Mouse (Mus musculus) liver (tissue): ENCODE data around the gene Hipk2.

Source experiments
- DNase-seq: peaks from one replicate; pipeline ENCODE4 v3.0.0-alpha.2; 2020; ENCODE audit warnings: mixed read lengths

Gene Hipk2

GRCm38 (mm10) chr6:38743351-38743750 is 132.6 kb downstream of the Hipk2 start:
- DNase-seq = no peak

DNA sequence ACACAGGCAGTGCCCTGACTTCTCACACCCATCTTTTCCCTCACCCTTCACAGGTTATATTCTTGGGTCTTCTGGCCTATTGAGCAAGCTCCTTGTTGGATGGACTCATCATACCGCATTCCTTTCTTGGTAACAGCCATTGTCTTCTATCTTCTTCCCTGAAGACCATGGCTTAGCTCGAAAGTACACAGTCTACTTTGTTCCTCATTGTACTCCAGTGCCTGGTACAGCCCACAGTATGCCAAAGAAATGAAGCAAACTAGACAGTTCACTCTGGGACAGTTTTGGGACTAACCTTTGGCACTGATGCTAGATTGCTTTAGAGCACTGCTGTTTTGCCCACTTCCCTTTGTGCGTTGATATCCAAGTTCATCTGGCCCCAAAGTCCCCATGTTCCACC is 133.5 kb downstream of the Hipk2 start:
- DNase-seq = no peak

- no peak for DNase-seq
Measured at GRCm38 (mm10) chr6:38741024-38741423, 134.9 kb downstream of the Hipk2 start.

- DNase-seq = peak; percentile 34
Measured at GRCm38 (mm10) chr6:38739266-38739665, 136.7 kb downstream of the Hipk2 start.

GRCm38 (mm10) chr6:38737763-38738162 is 138.2 kb downstream of the Hipk2 start:
- no peak for DNase-seq

- peak; percentile 82 for DNase-seq
Measured at GRCm38 (mm10) chr6:38736240-38736639, 139.7 kb downstream of the Hipk2 start.

GRCm38 (mm10) chr6:38732681-38733080 is 143.3 kb downstream of the Hipk2 start:
- no peak for DNase-seq

- DNase-seq = no peak
Measured at GRCm38 (mm10) chr6:38730169-38731146, 145.5 kb downstream of the Hipk2 start.

DNA sequence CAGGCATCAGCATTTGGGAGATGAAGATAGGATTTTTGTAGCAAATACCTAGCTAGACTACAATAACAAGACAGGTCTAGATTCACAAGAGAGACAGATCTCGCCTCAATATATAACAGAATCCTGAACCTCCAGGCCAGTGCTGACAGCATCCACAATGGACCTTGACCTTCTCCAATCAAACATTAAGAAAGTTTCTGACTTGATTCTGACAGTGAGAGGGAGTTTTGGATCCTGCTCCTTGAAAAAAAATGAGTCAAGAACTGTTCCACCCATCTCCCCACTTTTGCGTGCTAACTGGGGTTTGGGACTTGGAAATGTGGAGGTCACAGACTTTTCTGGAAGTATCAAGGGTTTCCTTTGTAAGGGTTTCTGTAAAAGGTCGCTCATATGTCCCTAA is 150.4 kb downstream of the Hipk2 start:
- DNase-seq = no peak

GRCm38 (mm10) chr6:38721361-38721760 is 154.6 kb downstream of the Hipk2 start:
- DNase-seq = no peak

- no peak for DNase-seq
Measured at GRCm38 (mm10) chr6:38719229-38719628, 156.7 kb downstream of the Hipk2 start.

GRCm38 (mm10) chr6:38718625-38719024 is 157.3 kb downstream of the Hipk2 start:
- no peak for DNase-seq

DNA sequence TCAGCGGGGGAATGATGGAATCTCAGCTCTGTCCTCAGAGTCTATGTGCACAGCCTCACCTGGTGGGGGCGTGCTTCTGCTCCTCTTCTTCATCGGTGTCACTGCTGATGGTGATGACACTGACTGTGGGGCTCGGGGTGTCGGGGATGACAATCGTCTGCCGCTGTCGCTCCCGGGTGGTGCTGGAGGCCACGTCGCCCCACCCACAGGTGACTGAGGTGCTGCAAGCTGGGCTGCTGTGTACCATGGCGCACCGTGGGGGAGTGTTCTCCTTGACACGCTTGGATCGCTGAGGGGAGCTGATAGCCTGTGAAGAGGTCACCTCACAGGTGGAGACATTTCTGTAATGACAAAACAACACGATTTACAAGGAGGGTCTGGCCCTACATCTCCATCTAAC is 160.1 kb downstream of the Hipk2 start:
- DNase-seq = no peak

GRCm38 (mm10) chr6:38713957-38714898 is 161.7 kb downstream of the Hipk2 start:
- no peak for DNase-seq

DNA sequence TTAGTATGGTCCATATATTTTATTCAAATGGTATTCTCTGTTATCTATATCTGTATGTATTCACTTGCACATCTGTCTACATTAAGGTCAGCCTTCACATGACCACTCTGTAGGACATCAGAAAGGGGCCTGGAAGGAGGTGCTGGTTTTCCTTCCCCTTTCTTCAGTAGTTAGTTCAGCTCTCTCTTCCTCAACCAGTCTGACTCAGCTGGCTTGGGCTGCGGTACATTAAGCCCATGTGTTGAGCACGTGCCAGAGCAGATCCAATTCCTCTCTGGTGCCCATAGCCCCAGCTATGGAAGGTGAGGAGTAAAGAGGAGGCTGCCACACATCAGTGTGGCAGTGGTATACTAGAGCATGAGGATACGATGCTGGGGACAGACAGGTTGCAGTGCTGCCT is 165.5 kb downstream of the Hipk2 start:
- DNase-seq = no peak

DNA sequence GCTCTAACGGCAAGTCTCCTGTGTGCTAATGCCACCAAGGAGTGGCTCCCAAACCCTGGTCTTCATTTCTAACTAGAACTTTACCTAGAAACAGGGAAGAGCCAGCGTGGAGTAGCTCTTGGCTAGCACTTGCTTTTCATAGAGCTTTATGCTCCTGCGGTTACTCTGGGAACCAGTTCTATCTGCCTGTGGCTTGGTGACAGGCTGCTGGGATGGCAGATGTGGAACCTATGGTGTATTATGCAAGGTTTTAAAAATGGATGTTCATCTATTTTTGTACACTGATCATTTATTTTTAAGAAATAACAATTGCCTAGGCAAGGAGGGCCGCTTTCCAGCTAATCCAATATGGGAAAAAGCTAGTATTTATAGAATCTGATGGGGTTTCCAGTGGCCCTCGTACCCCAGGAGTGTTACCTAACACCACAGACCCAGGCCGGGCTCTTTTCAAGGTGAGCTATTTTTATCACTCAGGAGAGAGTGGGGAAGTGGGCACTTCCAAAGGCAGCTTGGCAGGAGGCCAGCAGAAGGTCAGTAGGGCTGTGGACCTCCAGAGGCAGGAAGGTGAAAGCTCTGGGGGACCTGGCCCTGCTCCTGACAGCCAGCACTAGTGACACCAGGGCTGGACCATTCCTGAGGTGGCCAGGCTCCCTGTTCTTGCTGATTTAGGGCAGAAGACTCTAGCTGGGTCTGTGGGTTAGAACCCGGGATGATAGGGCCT is 171.5 kb downstream of the Hipk2 start:
- DNase-seq = peak; percentile 40

DNA sequence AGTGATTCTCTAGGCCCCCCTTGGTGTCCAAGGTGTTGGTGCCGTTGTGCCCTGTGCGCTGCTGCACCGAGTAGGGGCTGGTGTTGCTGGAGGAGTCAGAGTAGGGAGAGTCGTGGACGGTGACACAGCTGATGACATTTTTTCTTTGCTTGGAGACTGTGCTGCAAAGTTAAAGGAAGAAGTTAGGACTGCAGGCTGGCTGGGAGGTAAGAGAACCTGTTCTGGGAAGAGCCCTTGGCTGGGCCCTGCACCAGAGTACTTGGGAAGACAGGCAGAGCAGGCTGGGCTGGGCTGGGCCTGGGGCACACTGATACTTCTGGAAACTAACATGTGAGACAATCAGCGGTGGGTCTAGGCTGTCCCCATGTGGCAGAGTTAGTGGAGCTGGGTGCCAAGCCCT is 172.4 kb downstream of the Hipk2 start:
- no peak for DNase-seq

DNA sequence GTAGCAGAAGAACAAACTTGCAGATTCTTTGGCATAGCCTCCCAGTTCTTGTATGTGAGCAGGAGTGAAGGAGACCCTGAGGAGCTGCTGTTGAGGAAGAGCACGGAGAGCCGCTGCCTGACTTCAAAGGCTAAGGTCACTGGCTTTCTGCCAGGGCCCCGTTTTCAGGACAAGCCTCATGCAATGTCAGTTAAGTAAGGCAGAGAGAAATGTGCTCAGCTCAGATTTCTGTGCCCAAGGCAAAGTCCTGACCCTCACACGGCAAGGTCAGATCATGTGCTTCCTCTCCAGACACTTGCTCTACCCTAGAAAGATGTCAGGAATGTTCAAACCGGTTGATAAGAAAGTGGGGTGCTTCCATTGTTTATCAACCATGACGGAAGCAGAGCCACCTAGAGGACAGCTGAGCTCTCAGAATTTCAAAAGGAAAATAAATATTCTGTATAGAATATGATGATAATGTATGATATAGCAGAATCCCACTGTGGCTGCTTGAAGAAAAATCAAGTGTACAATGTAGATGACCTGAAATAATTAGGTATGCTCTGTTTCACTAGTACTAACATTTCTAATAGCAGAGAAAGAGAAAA is 173.1 kb downstream of the Hipk2 start:
- DNase-seq = no peak

DNA sequence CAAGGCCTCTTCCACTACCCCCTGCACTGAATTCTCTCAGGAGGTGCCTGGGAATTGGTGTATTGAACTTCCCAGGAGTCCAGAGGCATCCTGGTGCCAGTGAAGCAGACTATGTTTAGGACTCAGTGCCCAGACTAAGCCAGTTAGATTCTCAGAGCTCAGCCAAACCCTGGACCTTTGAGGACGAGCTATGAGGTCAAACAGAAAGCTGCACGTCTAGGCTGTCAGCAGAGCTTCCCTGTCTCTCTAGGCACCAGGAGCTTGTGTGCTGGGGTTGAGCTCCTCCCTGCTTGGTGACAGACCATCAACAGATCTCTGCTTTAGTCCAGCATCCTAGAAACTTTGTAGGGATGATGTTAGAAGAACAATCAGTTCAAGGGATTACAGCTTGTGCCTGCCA is 174.5 kb downstream of the Hipk2 start:
- no peak for DNase-seq

DNA sequence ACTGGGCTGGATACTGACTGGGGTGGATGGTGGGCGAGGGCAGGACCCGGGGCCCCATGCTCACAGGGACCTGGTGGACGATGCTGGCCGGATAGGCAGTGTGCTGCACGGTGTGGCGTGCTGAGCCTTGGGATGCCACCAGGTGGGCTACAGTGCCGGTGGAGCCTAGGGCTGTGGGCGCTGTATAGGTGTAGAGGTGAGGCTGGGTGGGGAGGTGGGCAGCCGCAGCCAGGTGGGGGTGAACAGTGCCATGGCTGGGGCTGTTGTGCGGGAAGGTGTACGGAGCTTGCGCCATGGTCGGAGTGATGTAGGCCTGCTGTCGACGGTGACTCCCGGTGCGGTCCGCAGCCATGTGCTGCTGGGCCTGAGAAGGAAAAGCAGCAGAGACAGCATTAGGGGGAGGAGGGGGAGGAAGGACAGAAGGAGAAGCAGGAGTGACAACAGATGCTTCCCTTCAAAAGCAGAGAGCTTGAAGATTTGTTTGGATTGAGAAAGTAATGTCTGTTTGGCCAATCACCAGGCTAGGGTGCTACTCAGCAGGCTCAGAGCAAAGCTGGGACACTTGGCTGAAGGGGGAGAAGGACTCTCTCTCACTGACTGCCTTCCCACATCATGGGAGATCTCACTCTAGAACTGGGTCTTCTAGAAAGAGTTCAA is 177.6 kb downstream of the Hipk2 start:
- DNase-seq = no peak

GRCm38 (mm10) chr6:38696570-38696969 is 179.4 kb downstream of the Hipk2 start:
- no peak for DNase-seq
